Mouse (Mus musculus) intestine, postnatal 0 days (tissue): Measurements from ENCODE around the gene Gm10190. TPM values are rescaled to one million over a fixed set of nuclear protein-coding genes. Genes with fewer than 3 reads are reported as not detected.

Experiments
- ATAC-seq: fragments of 200-750 bp; cut with Nextera tagmentation; 2 replicates; pipeline ENCODE4 v1.8.0; 2017; ENCODE audit warnings: mild to moderate bottlenecking, moderate TSS enrichment, moderate library complexity
- H3K27ac ChIP-seq: fragments of 300-500 bp; sonication (generic); 2 replicates; pipeline ENCODE4 v1.5.1; 2014; ENCODE audit warnings: mild to moderate bottlenecking, low read depth, low read length, moderate library complexity
- H3K27me3 ChIP-seq: fragments of 300-500 bp; sonication (generic); replicated peaks from 2 replicates; pipeline ENCODE4 v1.6.1; 2014; ENCODE audit warnings: low read length, mixed read lengths; ENCODE audit not compliant: control insufficient read depth, insufficient read depth
- H3K36me3 ChIP-seq: fragments of 300-500 bp; sonication (generic); 2 replicates; pipeline ENCODE4 v1.6.1; 2014; ENCODE audit warnings: mild to moderate bottlenecking, moderate library complexity; ENCODE audit not compliant: control insufficient read depth, insufficient read depth
- H3K4me1 ChIP-seq: fragments of 300-500 bp; sonication (generic); replicated peaks from 2 replicates; pipeline ENCODE4 v1.6.1; 2014; ENCODE audit warnings: antibody characterized with exemption, low read length, mixed read lengths; ENCODE audit not compliant: control insufficient read depth, insufficient read depth
- H3K4me2 ChIP-seq: fragments of 300-500 bp; sonication (generic); replicated peaks from 2 replicates; pipeline ENCODE4 v1.6.1; 2014; ENCODE audit warnings: low read depth, mild to moderate bottlenecking, moderate library complexity
- H3K4me3 ChIP-seq: fragments of 300-500 bp; sonication (generic); 2 replicates; pipeline ENCODE4 v1.5.1; 2014; ENCODE audit warnings: low read depth, low read length
- H3K9ac ChIP-seq: fragments of 300-500 bp; sonication (generic); 2 replicates; pipeline ENCODE4 v1.6.1; 2014; ENCODE audit warnings: mild to moderate bottlenecking, low read depth, low read length
- H3K9me3 ChIP-seq: fragments of 300-500 bp; sonication (generic); 2 replicates; pipeline ENCODE4 v1.6.1; 2016; ENCODE audit warnings: mixed run types; ENCODE audit not compliant: control insufficient read depth
- CTCF ChIP-seq: sonication (generic); IDR thresholded peaks from 2 replicates; pipeline ENCODE4 v1.5.1; 2016; ENCODE audit warnings: low read depth, mild to moderate bottlenecking, control low read depth, antibody characterized with exemption, moderate library complexity
- WGBS: fragments of 180-500 bp; shearing (Covaris S2); extraction: QIAGEN DNeasy Blood & Tissue Kit; methylation state at CpG from one replicate; pipeline ENCODE4 v1.1.7; 2014; 5-methylcytosine and 5-hydroxymethylcytosine counted together
- polyA plus RNA-seq: library from polyadenylated mRNA; unstranded; fragments of >200 nt; fragmentation: Nextera tagmentation; extraction: Ambion mirVana; gene quantifications from 2 replicates; pipeline ENCODE4 v1.2.1, GENCODE M21; 2015

Gene Gm10190
- polyA plus RNA-seq, 1 experiment from 2014 or later: 0.73 TPM

DNA sequence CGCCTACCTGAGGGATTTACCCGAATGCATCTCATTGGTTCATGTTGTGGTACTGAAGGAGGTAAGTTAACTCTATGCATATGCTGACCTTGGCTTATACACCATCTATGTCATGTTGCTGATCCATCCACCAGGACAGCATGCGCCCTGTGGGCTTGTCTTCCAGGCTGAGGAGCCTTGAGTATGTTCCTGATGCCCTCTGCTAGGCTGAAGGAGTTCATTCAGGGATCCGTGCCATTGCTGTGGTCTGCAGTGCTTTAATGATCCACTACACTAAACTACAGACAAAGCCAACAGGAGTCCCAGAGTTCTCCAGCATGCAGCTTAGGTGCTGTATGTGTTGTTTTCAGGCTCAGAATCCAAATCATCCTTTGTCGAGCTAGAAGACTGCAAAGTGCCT is 6.1 kb downstream of the Gm10190 start:
- no peaks in the 10 kb centered on the region for H3K27me3 ChIP-seq
- H3K4me2 ChIP-seq: no peak overlapping the region
- ATAC-seq: no peak
- H3K36me3 ChIP-seq: no peaks in the 10 kb centered on the region
- H3K4me1 ChIP-seq: no peaks in the 10 kb centered on the region
- no peak overlapping the region for H3K27ac ChIP-seq
- no peak overlapping the region for H3K4me3 ChIP-seq
- 89% methylated on average over 5 of the region's 5 CpGs for WGBS
- no peaks in the 10 kb centered on the region for H3K9me3 ChIP-seq
- TF ChIP-seq CTCF: no peak
- no peak overlapping the region for H3K9ac ChIP-seq

DNA sequence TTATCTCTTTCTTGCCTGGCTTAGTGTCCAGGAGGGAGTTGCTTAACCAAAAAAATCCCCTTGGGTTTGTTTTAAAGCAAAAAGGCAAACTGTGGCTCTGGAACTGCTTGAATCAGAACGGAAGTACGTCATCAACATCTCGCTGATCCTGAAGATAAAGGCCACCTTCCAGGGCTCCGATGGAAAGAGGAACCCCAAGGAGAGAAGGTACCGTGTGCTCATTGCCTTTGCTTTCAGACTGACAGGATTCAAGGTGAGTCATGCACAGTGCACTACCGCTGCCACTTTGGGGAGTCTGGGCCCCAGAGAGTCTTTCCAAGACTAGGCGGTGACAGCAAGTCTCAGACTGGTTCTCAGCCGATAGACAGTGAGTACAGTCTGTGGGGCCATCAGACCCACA is 13.1 kb downstream of the Gm10190 start:
- no peak for TF ChIP-seq CTCF
- no peak overlapping the region for H3K4me3 ChIP-seq
- no peaks in the 10 kb centered on the region for H3K36me3 ChIP-seq
- no peaks in the 10 kb centered on the region for H3K27me3 ChIP-seq
- H3K9me3 ChIP-seq: no peaks in the 10 kb centered on the region
- H3K9ac ChIP-seq: no peak overlapping the region
- H3K4me1 ChIP-seq: no peaks in the 10 kb centered on the region
- whole genome bisulfite sequencing: 76% methylated on average over 8 of the region's 8 CpGs
- no peak for ATAC-seq
- H3K4me2 ChIP-seq: no peak overlapping the region
- no peak overlapping the region for H3K27ac ChIP-seq

DNA sequence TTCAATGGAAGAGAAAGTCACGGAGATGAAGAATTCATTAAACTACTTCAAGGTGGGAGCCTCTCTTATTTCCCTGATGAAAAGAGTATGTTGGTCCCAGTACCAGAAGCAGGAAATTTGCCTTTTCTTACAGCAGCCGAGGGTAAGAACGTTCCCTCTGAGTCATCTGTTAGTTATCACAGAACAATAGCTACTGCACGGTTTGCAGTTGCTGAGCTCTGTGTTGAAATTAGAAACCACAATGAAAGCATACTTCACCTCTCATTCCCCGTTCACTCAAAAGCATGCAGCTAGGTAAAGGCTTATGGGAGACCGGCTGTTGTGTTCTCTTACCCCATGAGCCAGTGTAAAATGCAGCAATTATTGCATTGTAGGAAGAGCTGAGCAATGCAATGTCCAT is 26.1 kb downstream of the Gm10190 start:
- Histone ChIP-seq H3K27ac (no peak overlapping the region), H3K27me3 (no peaks in the 10 kb centered on the region), H3K36me3 (no peaks in the 10 kb centered on the region), H3K9me3 (no peaks in the 10 kb centered on the region), H3K4me3 (no peak overlapping the region), H3K4me1 (no peaks in the 10 kb centered on the region), H3K9ac (no peak overlapping the region), H3K4me2 (no peak overlapping the region)
- WGBS: 46% methylated on average over 6 of the region's 6 CpGs
- TF ChIP-seq CTCF: no peak
- ATAC-seq: no peak

DNA sequence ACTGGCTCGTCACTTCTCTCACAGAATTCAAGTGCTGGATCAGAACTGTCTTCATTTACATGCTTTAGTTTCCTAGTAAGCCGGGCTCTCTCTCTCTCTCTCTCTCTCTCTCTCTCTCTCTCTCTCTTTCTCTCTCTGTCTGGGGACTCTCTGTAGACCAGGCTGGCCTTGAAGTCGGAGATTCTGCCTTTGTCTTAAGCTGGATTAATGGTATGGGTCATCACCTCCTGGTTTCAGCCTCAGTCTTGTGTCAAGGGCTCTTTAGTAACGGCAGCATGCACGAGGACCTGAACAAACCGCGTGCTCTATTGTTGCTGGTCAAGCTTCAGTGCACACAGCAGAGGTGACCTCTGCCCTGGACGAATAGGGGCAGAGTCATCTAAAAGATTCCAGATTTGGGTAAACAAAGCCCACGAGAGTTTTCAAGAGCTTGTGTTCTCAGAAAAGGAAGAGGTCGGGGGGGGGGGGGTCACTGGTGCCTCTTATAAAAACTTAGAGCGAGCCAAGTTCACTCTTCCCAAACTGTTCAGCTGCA is 26.7 kb downstream of the Gm10190 start:
- Histone ChIP-seq H3K9me3 (no peaks in the 10 kb centered on the region), H3K9ac (no peak overlapping the region), H3K36me3 (no peaks in the 10 kb centered on the region), H3K27me3 (no peaks in the 10 kb centered on the region), H3K27ac (no peak overlapping the region), H3K4me2 (no peak overlapping the region), H3K4me3 (no peak overlapping the region), H3K4me1 (no peaks in the 10 kb centered on the region)
- no peak for ATAC-seq
- WGBS: 66% methylated on average over 11 of the region's 11 CpGs
- no peak for TF ChIP-seq CTCF

DNA sequence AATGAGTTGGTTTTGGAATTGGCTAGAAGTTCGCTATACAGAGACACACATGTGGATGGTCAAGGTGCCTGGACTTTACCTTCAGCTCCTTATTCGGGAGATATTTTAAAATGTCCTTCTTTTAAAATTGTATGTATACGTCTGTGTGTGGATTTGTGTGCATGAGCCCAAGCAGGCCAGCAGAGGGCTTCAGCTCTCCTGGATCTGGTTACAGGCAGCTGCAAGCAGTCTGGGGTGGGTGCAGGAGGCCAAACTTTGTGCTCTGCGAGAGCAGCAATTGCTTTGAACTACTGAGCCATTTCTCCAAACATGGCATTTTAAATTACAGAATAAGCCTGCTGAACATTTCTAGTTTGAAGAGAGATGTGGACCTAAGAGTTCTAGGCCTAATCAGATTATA is 28.1 kb downstream of the Gm10190 start:
- 77% methylated on average over 4 of the region's 4 CpGs for WGBS
- ATAC-seq: no peak
- no peaks in the 10 kb centered on the region for H3K9me3 ChIP-seq
- no peaks in the 10 kb centered on the region for H3K36me3 ChIP-seq
- no peak overlapping the region for H3K9ac ChIP-seq
- H3K4me3 ChIP-seq: no peak overlapping the region
- H3K4me2 ChIP-seq: no peak overlapping the region
- H3K27ac ChIP-seq: no peak overlapping the region
- H3K27me3 ChIP-seq: no peaks in the 10 kb centered on the region
- peak; percentile 59 for TF ChIP-seq CTCF
- H3K4me1 ChIP-seq: no peaks in the 10 kb centered on the region

DNA sequence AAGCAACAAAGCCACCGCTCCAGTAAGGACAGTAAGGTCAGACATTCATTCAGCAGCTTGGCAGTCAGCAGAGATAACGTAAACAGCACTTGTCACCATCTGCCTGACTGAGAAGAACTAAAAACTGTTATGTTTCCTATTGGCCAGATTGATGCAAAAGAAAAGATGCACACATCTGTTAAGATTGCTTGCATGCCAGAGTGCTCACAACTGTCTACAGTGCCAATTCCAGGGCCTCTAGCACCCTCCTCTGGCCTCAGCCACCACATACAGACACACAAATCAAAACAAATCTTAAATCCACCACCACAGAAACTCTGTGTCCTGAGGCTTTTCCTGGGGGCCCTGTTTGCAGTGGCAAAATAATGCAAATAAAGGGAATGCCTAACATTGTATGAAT is 41.0 kb downstream of the Gm10190 start:
- Histone ChIP-seq H3K4me3 (no peak overlapping the region), H3K4me1 (no peaks in the 10 kb centered on the region), H3K9me3 (no peaks in the 10 kb centered on the region), H3K36me3 (no peaks in the 10 kb centered on the region), H3K27me3 (no peaks in the 10 kb centered on the region), H3K4me2 (no peak overlapping the region), H3K27ac (no peak overlapping the region), H3K9ac (no peak overlapping the region)
- WGBS: 74% methylated on average over 2 of the region's 2 CpGs
- ATAC-seq: no peak
- TF ChIP-seq CTCF: peak; percentile 66

DNA sequence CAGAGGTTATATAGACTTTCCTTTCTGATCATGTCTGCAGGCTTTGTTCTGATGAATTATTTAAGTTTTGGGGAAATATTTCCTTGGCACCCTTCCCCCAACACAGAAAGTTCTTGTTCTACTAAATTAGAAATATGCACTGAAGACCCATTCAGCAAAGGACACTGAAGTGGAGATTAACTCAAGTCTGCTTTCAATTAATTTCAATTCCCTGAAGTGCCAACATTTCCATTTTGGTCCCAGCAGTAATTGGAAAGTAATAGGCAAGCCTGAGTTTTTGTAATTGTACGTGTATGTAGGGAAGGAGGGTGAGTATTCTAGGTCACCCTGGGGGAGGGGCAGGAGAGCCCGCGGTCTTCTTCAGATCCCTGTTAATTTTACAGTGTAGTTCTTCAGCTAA is 46.9 kb downstream of the Gm10190 start:
- no peaks in the 10 kb centered on the region for H3K9me3 ChIP-seq
- no peak overlapping the region for H3K9ac ChIP-seq
- H3K36me3 ChIP-seq: no peaks in the 10 kb centered on the region
- no peak overlapping the region for H3K4me3 ChIP-seq
- TF ChIP-seq CTCF: no peak
- H3K27ac ChIP-seq: no peak overlapping the region
- H3K27me3 ChIP-seq: no peaks in the 10 kb centered on the region
- 89% methylated on average over 3 of the region's 3 CpGs for WGBS
- no peak overlapping the region for H3K4me2 ChIP-seq
- no peak for ATAC-seq
- H3K4me1 ChIP-seq: no peaks in the 10 kb centered on the region
